Mouse (Mus musculus): ENCODE data around the gene Sgo2b.
"Not testable (repeated sequence)": the region's sequence is repeated elsewhere in the genome, so short reads cannot be mapped to it uniquely, and the experiment has no call there.

The Sgo2b gene

GRCm38 (mm10) chr8:63951626-63952377, at the start of gene Sgo2b:
Gene Sgo2b, minus strand, starts transcription at chr8:63952248.
- DNase-seq (ENCODE audit: low spot score in 2 of 2), result no peak

GRCm38 (mm10) chr8:63970612-63971391, 18.8 kb upstream of the Sgo2b start:
- DNase-seq (ENCODE audit: low spot score in 2 of 2), result not testable (repeated sequence)

DNA sequence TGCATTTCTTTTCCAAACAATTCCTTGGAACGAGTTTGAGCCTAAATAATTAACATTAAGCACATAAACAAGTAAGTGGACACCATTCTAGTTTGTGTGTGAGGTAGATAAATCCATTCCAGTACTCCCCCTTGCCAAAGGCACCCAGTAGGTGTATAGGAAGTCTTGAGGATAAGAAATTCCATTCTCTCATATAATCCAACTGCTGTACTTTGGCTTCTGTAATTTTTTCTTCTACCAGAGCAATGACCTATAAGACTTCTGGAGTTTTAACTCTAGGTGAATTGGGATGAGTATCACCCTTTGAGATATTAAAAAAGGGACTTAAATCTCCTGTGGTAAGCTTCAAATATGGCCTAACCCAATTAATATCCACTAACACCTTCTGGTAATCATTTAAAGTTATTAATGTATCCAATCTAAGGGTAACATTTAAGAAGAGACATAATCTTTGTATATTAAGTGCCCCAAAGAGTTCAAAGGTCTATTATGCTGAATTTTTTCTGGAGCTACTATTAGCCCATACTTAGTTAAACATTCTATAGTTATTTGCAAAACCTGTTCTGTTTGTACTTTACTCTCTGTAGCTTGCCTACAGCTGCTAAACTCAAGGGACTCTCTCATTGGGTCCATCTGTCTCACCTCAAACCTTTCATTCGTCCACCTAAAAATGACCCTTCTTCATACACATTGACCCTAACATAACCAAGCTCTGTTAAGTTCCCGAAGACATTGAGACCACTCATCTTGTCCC, 9.2 kb upstream of the Sgo2b start:
- DNase-seq (ENCODE audit: low spot score in 2 of 2), result no peak

GRCm38 (mm10) chr8:63953802-63954201, 1.8 kb upstream of the Sgo2b start:
- not testable (repeated sequence) for DNase-seq (ENCODE audit: low spot score in 2 of 2)

DNA sequence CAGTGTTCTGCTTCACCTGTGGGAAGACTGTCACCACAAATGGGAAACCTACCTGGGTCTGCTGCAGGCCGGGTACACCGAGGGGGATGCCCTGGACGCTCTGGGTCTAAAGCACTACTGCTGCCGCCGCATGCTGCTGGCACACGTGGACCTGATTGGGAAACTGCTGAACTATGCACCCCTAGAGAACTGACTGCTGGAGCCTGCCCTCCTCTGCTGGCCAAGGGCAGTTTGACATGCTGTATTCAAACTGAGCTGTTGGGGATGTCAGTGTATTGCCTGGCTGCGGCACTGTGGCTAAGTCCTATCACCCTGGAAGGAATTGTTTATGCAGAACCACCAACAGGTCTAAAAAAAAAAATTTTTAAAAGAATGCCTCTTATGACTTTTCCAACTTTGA, 18.9 kb downstream of the Sgo2b start:
- no peak for DNase-seq (ENCODE audit: low spot score in 2 of 2)

GRCm38 (mm10) chr8:63929301-63930097, 22.5 kb downstream of the Sgo2b start:
- DNase-seq (ENCODE audit: low spot score in 2 of 2), result no peak

DNA sequence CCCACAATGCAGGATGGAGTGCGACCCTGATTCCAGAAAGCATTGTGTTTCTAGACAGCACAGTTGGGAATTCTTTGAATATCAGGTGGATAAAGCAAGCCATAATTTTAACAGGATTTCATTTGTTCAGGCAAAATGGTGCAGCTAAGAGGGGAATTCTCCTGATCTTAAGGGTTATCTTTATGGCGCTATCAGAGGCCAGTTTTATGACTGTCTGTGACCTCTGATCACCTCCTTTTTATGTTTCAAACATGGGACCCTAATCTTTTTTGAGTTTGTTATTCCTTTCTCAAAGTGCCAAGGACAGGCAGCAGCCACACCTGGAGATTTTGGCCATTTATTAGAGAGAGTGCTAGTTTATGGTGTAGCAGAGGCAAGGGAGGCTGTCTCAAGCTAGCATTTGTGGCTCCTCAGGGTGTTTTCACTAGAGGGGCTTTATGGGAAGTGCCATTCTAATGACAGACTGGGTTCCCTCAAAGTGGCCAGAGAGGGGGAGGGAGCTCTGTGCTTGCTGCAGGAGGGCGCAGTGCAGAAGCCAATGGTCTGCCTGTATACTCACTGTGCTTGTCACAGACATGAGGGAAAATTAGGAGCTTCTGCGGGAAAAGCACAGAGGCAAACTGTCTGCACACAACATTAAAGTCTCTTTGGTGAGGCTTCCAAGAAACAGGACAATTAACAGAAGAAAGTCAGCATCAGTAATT, 30.6 kb downstream of the Sgo2b start:
- DNase-seq (ENCODE audit: low spot score in 2 of 2), result no peak

DNA sequence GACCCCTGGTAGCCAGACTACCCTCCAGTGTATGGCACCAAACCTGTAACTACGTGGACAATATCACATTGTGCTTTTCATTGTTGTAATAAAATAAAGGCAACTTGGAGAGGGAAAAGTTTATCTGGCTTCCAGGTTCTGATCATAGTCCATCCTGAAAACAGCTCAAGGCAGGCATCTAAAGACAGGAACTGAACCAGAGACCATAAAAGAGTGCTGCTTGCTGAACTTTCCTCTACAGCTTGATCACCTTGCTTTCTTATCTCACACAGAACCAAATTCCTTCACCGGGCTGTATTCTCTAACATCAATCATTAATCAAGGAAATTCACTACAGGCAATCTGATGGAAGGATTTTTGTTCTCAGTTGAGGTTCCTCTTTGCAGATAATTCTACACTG, 57.0 kb downstream of the Sgo2b start:
- DNase-seq (ENCODE audit: low spot score in 2 of 2), result no peak

GRCm38 (mm10) chr8:63878353-63878752, 73.7 kb downstream of the Sgo2b start:
- no peak for DNase-seq (ENCODE audit: low spot score in 2 of 2)

GRCm38 (mm10) chr8:63877393-63877792, 74.7 kb downstream of the Sgo2b start:
- DNase-seq (ENCODE audit: low spot score in 2 of 2), result peak; percentile 49 to 69

DNA sequence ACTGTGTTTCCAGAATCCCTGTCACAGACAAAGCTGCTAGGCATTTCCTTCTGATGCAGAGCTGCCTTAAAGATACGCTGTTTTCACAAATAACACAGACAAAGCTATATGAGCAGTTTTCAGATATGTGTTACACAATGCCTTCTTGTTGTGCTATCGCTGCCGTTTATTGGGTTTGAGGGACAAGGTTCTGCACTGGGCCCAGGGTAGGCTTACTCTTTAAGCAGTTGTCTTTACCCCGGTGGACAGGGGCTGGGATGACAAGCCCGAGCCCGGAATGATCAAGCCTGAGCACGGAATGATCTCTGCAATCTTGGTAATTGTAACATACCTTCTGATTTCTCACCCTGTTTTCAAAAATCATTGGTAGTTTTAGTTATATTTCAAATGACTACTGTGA, 75.1 kb downstream of the Sgo2b start:
- DNase-seq (ENCODE audit: low spot score in 2 of 2), result no peak

Measured in right cerebral cortex, postnatal 36 days (tissue).